Mouse (Mus musculus) forebrain, embryonic 15.5 days (tissue): ENCODE results near the gene Rnase9. TPM values are rescaled to one million over a fixed set of nuclear protein-coding genes. Genes with fewer than 3 reads are reported as not detected.
"Not testable (repeated sequence)": the region's sequence is repeated elsewhere in the genome, so short reads cannot be mapped to it uniquely, and the experiment has no call there.

ENCODE experiments used
- ATAC-seq: fragments of 200-750 bp; cut with Nextera tagmentation; replicated peaks from 2 replicates; pipeline ENCODE4 v1.8.0; 2017; ENCODE audit warnings: mild to moderate bottlenecking, moderate TSS enrichment, moderate library complexity
- H3K27ac ChIP-seq: fragments of 300-500 bp; sonication (generic); replicated peaks from 2 replicates; pipeline ENCODE4 v1.5.1; 2015; ENCODE audit warnings: mild to moderate bottlenecking, inconsistent platforms
- H3K27me3 ChIP-seq: fragments of 300-500 bp; sonication (generic); 2 replicates; pipeline ENCODE4 v1.6.1; 2015; ENCODE audit warnings: inconsistent platforms
- H3K36me3 ChIP-seq: fragments of 300-500 bp; sonication (generic); 2 replicates; pipeline ENCODE4 v1.6.1; 2015; ENCODE audit warnings: mild to moderate bottlenecking, inconsistent platforms
- H3K4me1 ChIP-seq: fragments of 300-500 bp; sonication (generic); 2 replicates; pipeline ENCODE4 v1.6.1; 2015; ENCODE audit warnings: inconsistent platforms
- H3K4me2 ChIP-seq: fragments of 300-500 bp; sonication (generic); replicated peaks from 2 replicates; pipeline ENCODE4 v1.6.1; 2015; ENCODE audit warnings: mild to moderate bottlenecking, inconsistent platforms
- H3K4me3 ChIP-seq: fragments of 300-500 bp; sonication (generic); 2 replicates; pipeline ENCODE4 v1.5.1; 2015; ENCODE audit warnings: mild to moderate bottlenecking, inconsistent platforms
- H3K9ac ChIP-seq: fragments of 300-500 bp; sonication (generic); replicated peaks from 2 replicates; pipeline ENCODE4 v1.6.1; 2015; ENCODE audit warnings: mild to moderate bottlenecking, inconsistent platforms
- H3K9me3 ChIP-seq: fragments of 300-500 bp; sonication (generic); 2 replicates; pipeline ENCODE4 v1.6.1; 2016; ENCODE audit warnings: inconsistent platforms
- WGBS: fragments of 180-500 bp; shearing (Covaris S2); methylation state at CpG from one replicate; pipeline ENCODE4 v1.1.7; 2015; ENCODE audit warnings: mixed read lengths; 5-methylcytosine and 5-hydroxymethylcytosine counted together
- polyA plus RNA-seq: library from polyadenylated mRNA; unstranded; fragments of >200 nt; fragmentation: Nextera tagmentation; extraction: Ambion mirVana; gene quantifications from 2 replicates; pipeline ENCODE4 v1.2.1, GENCODE M21; 2015

Rnase9 gene
- polyA plus RNA-seq, 1 experiment from 2014 or later, result not detected

GRCm38 (mm10) chr14:51035206-51035605 is 6.5 kb downstream of the Rnase9 start:
- Histone ChIP-seq H3K4me2 (no peak overlapping the region), H3K9me3 (no peaks in the 10 kb centered on the region), H3K9ac (no peak overlapping the region), H3K4me3 (no peak overlapping the region), H3K27ac (no peak overlapping the region), H3K4me1 (no peaks in the 10 kb centered on the region), H3K27me3 (no peaks in the 10 kb centered on the region), H3K36me3 (no peaks in the 10 kb centered on the region)
- WGBS, result 70% methylated on average over 1 of the region's 1 CpGs
- ATAC-seq, result no peak

DNA sequence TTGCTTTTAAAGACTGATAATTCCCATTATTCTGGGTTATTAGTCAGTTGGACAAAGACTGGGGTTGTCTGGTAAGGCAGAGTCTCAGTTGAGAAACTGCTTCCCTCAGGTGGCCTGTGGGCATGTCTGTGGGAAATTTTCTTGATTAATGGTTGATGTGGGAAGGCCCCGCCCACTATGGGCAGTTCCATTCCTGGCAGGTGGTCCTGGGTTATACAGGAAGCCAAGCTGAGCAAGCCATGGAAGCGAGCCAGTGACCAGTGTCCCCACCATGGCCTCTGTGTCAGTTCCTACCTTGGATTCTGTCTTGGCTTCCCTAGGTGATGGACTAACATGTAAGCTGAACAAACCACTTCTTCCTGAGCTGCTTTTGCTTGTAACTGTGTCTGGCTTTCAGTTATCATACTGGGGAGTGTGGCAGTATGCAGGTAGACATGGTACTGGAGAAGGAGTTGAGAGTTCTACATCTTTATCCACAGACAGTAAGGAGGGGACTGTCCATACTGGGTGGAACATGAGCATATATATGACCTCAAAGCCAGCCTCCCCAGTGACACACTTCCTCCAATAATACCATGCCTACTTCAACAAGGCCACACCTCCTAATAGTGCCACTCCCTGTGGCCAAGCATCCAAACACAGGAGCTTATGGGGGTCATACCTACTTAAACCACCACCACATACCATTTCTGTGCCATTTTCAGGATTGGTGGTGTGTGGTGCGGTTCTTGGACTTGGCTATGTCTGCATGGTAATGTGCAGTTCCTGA is 14.1 kb downstream of the Rnase9 start:
- Histone ChIP-seq H3K4me1 (no peaks in the 10 kb centered on the region), H3K9me3 (no peaks in the 10 kb centered on the region), H3K9ac (no peak overlapping the region), H3K4me3 (no peak overlapping the region), H3K27ac (no peak overlapping the region), H3K36me3 (no peaks in the 10 kb centered on the region), H3K4me2 (no peak overlapping the region), H3K27me3 (no peaks in the 10 kb centered on the region)
- 59% methylated on average over 3 of the region's 3 CpGs for WGBS
- no peak for ATAC-seq

GRCm38 (mm10) chr14:51026391-51027133 is 15.1 kb downstream of the Rnase9 start:
- Histone ChIP-seq H3K9ac (no peak overlapping the region), H3K4me1 (no peaks in the 10 kb centered on the region), H3K4me2 (no peak overlapping the region), H3K9me3 (no peaks in the 10 kb centered on the region), H3K27me3 (no peaks in the 10 kb centered on the region), H3K27ac (no peak overlapping the region), H3K4me3 (no peak overlapping the region), H3K36me3 (no peaks in the 10 kb centered on the region)
- peak; percentile 69; the same call in 1 of the 2 replicates for ATAC-seq
- 35% methylated on average over 5 of the region's 5 CpGs for WGBS

DNA sequence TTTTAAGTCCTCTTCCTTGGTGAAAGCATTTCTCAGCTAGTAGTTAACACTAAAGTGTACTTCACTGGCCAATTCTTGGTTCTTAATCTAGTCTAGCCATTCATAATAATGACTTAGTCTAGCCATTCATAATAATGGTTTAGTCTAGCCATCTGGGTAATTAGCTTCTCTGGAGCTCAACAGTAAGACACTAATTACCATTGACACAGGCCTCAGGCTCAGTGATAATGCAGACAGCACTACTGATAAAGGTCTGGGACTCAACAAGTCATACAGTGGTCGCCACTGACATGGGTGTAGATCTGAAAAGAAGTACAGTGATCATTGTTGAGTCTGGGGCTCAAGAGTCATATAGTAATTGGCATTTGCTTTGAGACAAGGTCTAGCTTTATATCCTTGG is 16.8 kb downstream of the Rnase9 start:
- Histone ChIP-seq H3K36me3 (no peaks in the 10 kb centered on the region), H3K4me1 (no peaks in the 10 kb centered on the region)
- 76% methylated on average over 1 of the region's 1 CpGs for WGBS

DNA sequence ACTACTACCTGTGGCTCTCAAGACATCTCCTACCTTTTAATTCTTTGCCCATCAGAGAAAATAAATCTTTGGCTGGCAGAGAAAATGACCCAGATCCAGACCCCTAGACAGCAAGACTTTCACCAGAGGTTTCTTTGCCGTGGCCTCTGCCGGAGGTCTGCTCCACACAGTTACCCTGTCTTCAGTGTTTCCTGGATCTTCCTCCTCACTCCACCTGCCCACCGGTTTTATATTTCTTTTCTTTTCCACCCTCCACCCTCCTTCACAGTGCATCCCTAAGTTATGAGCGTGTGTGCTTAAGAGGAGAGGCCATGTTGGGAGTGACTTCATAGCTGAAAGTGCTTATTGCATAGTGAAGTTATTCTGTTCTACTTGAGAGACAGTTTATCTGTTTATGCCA is 18.2 kb downstream of the Rnase9 start:
- no peak for ATAC-seq
- Histone ChIP-seq H3K27me3 (no peaks in the 10 kb centered on the region), H3K9me3 (no peaks in the 10 kb centered on the region), H3K4me3 (no peak overlapping the region), H3K4me1 (no peaks in the 10 kb centered on the region), H3K27ac (no peak overlapping the region), H3K36me3 (no peaks in the 10 kb centered on the region), H3K4me2 (no peak overlapping the region), H3K9ac (no peak overlapping the region)
- 82% methylated on average over 4 of the region's 4 CpGs for WGBS

More for the DNA sequence above, 16.8 kb downstream of the Rnase9 start:
- no peaks in the 10 kb centered on the region for H3K27me3 ChIP-seq
- H3K9me3 ChIP-seq, result no peaks in the 10 kb centered on the region
- no peak overlapping the region for H3K9ac ChIP-seq
- H3K4me3 ChIP-seq, result no peak overlapping the region
- no peak overlapping the region for H3K4me2 ChIP-seq
- no peak for ATAC-seq
- no peak overlapping the region for H3K27ac ChIP-seq

- no peak for ATAC-seq
- Histone ChIP-seq H3K4me1 (no peaks in the 10 kb centered on the region), H3K9me3 (no peaks in the 10 kb centered on the region), H3K27me3 (no peaks in the 10 kb centered on the region), H3K9ac (no peak overlapping the region), H3K27ac (no peak overlapping the region), H3K36me3 (no peaks in the 10 kb centered on the region), H3K4me2 (no peak overlapping the region), H3K4me3 (no peak overlapping the region)
- 77% methylated on average over 3 of the region's 3 CpGs for WGBS
Measured at GRCm38 (mm10) chr14:51017256-51017655, 24.4 kb downstream of the Rnase9 start.

- Histone ChIP-seq H3K27ac (no peak overlapping the region), H3K36me3 (no peaks in the 10 kb centered on the region), H3K4me2 (no peak overlapping the region), H3K4me1 (no peaks in the 10 kb centered on the region), H3K4me3 (no peak overlapping the region), H3K9me3 (no peaks in the 10 kb centered on the region), H3K9ac (no peak overlapping the region), H3K27me3 (no peaks in the 10 kb centered on the region)
- ATAC-seq, result no peak
Measured at GRCm38 (mm10) chr14:51015780-51016179, 25.9 kb downstream of the Rnase9 start.

GRCm38 (mm10) chr14:51014724-51015123 is 26.9 kb downstream of the Rnase9 start:
- not testable (repeated sequence) for H3K36me3 ChIP-seq, ATAC-seq, H3K4me1 ChIP-seq, H3K27ac ChIP-seq, H3K9me3 ChIP-seq, H3K4me3 ChIP-seq, H3K4me2 ChIP-seq, H3K9ac ChIP-seq, H3K27me3 ChIP-seq
- 89% methylated on average over 3 of the region's 3 CpGs for whole genome bisulfite sequencing

- Histone ChIP-seq H3K27ac (no peak overlapping the region), H3K36me3 (no peaks in the 10 kb centered on the region), H3K27me3 (no peaks in the 10 kb centered on the region), H3K4me3 (no peak overlapping the region), H3K9me3 (no peaks in the 10 kb centered on the region), H3K4me1 (no peaks in the 10 kb centered on the region), H3K9ac (no peak overlapping the region), H3K4me2 (no peak overlapping the region)
- WGBS, result 82% methylated on average over 6 of the region's 6 CpGs
- no peak for ATAC-seq
Measured at GRCm38 (mm10) chr14:51009572-51009971, 32.1 kb downstream of the Rnase9 start.

GRCm38 (mm10) chr14:51008781-51009180 is 32.9 kb downstream of the Rnase9 start:
- H3K4me2 ChIP-seq, result no peak overlapping the region
- H3K4me1 ChIP-seq, result no peaks in the 10 kb centered on the region
- no peaks in the 10 kb centered on the region for H3K36me3 ChIP-seq
- no peak for ATAC-seq
- H3K4me3 ChIP-seq, result no peak overlapping the region
- no peaks in the 10 kb centered on the region for H3K9me3 ChIP-seq
- no peak overlapping the region for H3K27ac ChIP-seq
- no peaks in the 10 kb centered on the region for H3K27me3 ChIP-seq
- H3K9ac ChIP-seq, result no peak overlapping the region
- 90% methylated on average over 4 of the region's 4 CpGs for WGBS

DNA sequence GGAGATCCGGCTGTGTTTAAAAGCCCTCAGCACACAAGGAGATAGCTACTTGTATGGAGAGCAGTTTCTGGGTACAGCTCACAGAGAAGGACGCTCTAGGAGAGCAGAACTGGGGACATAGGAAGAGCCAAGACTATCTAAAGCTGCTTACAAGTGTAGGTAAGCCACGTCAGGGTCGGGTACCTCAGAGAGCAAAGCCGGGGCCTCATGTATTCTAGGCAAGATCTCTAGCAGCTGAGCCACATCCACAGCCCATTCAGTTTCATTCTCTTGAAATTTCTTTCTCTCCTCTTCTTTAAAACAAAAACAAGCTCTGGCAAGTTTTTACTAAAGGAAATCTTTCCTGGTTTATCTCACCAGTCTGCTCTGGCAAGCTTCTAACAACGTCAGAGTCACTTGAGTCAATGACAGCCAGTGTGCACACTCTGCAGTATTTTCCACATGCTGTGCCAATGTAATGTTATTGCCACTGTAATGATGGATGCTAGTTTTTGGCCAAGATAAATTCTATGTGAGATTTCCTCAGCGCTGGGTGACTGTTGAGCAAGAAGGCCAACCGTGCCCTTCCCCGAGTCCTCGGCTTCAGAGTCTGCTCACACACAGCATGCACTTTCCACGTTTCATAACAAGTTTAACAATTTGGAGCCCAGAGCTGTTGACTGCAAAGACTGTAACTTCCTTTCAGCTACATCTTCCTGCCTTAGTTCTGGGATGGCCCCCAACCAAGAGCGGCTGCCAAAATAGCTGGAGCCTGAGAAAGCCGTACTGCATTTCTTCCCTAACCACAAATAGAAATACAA is 33.6 kb downstream of the Rnase9 start:
- Histone ChIP-seq H3K36me3 (no peaks in the 10 kb centered on the region), H3K9me3 (no peaks in the 10 kb centered on the region), H3K4me2 (no peak overlapping the region), H3K27me3 (no peaks in the 10 kb centered on the region), H3K4me3 (no peak overlapping the region), H3K4me1 (no peaks in the 10 kb centered on the region), H3K27ac (no peak overlapping the region), H3K9ac (no peak overlapping the region)
- 77% methylated on average over 13 of the region's 13 CpGs for WGBS
- ATAC-seq, result no peak; the same call in 1 of the 2 replicates

GRCm38 (mm10) chr14:51007152-51007801 is 34.4 kb downstream of the Rnase9 start, which contains the start of gene Rnase10:
TSS of gene Rnase10 (plus strand) at chr14:51007751.
- Histone ChIP-seq H3K36me3 (no peaks in the 10 kb centered on the region), H3K4me2 (no peak within 1 kb of the TSS), H3K9me3 (no peaks in the 10 kb centered on the region), H3K27me3 (no peaks in the 10 kb centered on the region), H3K9ac (no peak within 1 kb of the TSS), H3K27ac (no peak within 1 kb of the TSS), H3K4me3 (no peak within 1 kb of the TSS), H3K4me1 (no peaks in the 10 kb centered on the region)
- no peak for ATAC-seq
- 87% methylated on average over 8 of the region's 8 CpGs for WGBS
